Mouse (Mus musculus) ES-Bruce4 (cell line): ENCODE data around the gene Large1.

ENCODE experiments used
- CTCF ChIP-seq: IDR thresholded peaks from one replicate; pipeline ENCODE4 v1.8.1; 2011; ENCODE audit warnings: low read depth, low read length
- EP300 ChIP-seq: IDR thresholded peaks from 2 replicates; pipeline ENCODE4 v1.6.1; 2011; ENCODE audit warnings: low read depth, low read length; ENCODE audit not compliant: insufficient read depth
- POLR2A ChIP-seq: IDR thresholded peaks from one replicate; pipeline ENCODE4 v1.8.1; 2011; ENCODE audit warnings: low read length; ENCODE audit not compliant: insufficient read depth

GRCm38 (mm10) chr8:73226841-73227240 lies 126.5 kb downstream of the Large1 start:
- TF ChIP-seq POLR2A (no peak), EP300 (no peak), CTCF (no peak)
